Mouse (Mus musculus) adrenal gland, postnatal 4 days (tissue): ENCODE measurements around the gene Cmya5. TPM values are rescaled to one million over a fixed set of nuclear protein-coding genes. Genes with fewer than 3 reads are reported as not detected.

ENCODE experiments used
- DNase-seq, 2 experiments: peaks; one replicate each; pipeline ENCODE4 v3.0.0; 2021 to 2022; ENCODE audit warnings: low spot score in 2 of 2, mixed read lengths in 2 of 2
- total RNA-seq, 2 experiments: library from RNA; stranded (reverse); gene quantifications; 2 replicates each; pipeline ENCODE4 v1.2.3; 2021

Cmya5 gene
- total RNA-seq, 2 experiments from 2014 or later, result 3.7 to 7.3 TPM

- no peak for DNase-seq
Observed at GRCm38 (mm10) chr13:92999860-93000259, 144.7 kb downstream of the Cmya5 start.

- DNase-seq, result no peak
Observed at GRCm38 (mm10) chr13:92994743-92995142, 149.8 kb downstream of the Cmya5 start.

- no peak for DNase-seq
Observed at GRCm38 (mm10) chr13:92992823-92993222, 151.7 kb downstream of the Cmya5 start.

Other genes starting within 250 kb of the Cmya5 start
- 10 to 100 TPM; 56.7 to 58.5 TPM for gene Tent2, start 47.7 kb upstream of the Cmya5 start, total RNA-seq
- gene Homer1, start 154.9 kb upstream of the Cmya5 start, total RNA-seq, result 10 to 100 TPM; 16.7 to 18.2 TPM